Comparison of ENCODE assay signal across 23 mouse cellular contexts in genomic region chr13:12454686-12455390, GRCm38 (mm10). TPM values are rescaled to one million over a fixed set of nuclear protein-coding genes. Genes with fewer than 3 reads are reported as not detected.
DNase-seq lines count a peak whose midpoint lies in the region; ATAC-seq lines count a peak whose summit lies in the region.
"Had no signal": no experiment of that assay in that cellular context is flagged by ENCODE, and none has a peak within 500 bp of the region (broad histone marks: within the 10 kb centered on the region; RNA-seq: fewer than 3 reads in every experiment).

No protein-coding gene starts in this region.

- 0 out of 2 replicates have a peak, but pooled peaks have one; percentile 10 for ATAC-seq in embryonic facial prominence, embryonic 12.5 days (ENCODE audit: insufficient number of reproducible peaks, insufficient read depth, low FRiP score, low TSS enrichment)
- no peak for ATAC-seq in kidney, embryonic 15.5 days (replicated peaks; ENCODE audit: low FRiP score)
- ATAC-seq: activated CD4-positive, CD25-positive, alpha-beta regulatory T cell, adult 4 months; CD4-positive, CD25-positive, alpha-beta regulatory T cell, adult 4 months; forebrain, embryonic 13.5 days; forebrain, embryonic 15.5 days; forebrain, postnatal 0 days; Patski had no signal

- H3K4me3 ChIP-seq in embryonic facial prominence, embryonic 12.5 days = no peak overlapping the region
- H3K4me3 ChIP-seq in embryonic facial prominence, embryonic 10.5 days = no peak overlapping the region
- H3K4me3 ChIP-seq in kidney, embryonic 15.5 days (replicated peaks) = no peak overlapping the region
- H3K4me3 ChIP-seq: forebrain, embryonic 13.5 days; forebrain, embryonic 15.5 days had no signal

- H3K9me3 ChIP-seq in embryonic facial prominence, embryonic 12.5 days = no peaks in the 10 kb centered on the region
- no peaks in the 10 kb centered on the region for H3K9me3 ChIP-seq in embryonic facial prominence, embryonic 10.5 days
- no peaks in the 10 kb centered on the region for H3K9me3 ChIP-seq in kidney, embryonic 15.5 days (replicated peaks)
- H3K9me3 ChIP-seq: forebrain, embryonic 13.5 days; forebrain, embryonic 15.5 days; G1E had no signal

- peaks cover 3% of the 10 kb centered on the region; the same call in 1 of the 2 replicates for H3K36me3 ChIP-seq in embryonic facial prominence, embryonic 12.5 days
- H3K36me3 ChIP-seq in embryonic facial prominence, embryonic 10.5 days (replicated peaks) = no peaks in the 10 kb centered on the region
- H3K36me3 ChIP-seq in kidney, embryonic 15.5 days = peaks cover 38% of the 10 kb centered on the region
- H3K36me3 ChIP-seq: forebrain, embryonic 15.5 days had no signal

- H3K27ac ChIP-seq in embryonic facial prominence, embryonic 12.5 days = no peak overlapping the region
- H3K27ac ChIP-seq in embryonic facial prominence, embryonic 10.5 days (replicated peaks) = no peak overlapping the region
- no peak overlapping the region for H3K27ac ChIP-seq in kidney, embryonic 15.5 days
- H3K27ac ChIP-seq: forebrain, embryonic 13.5 days; forebrain, embryonic 15.5 days had no signal

- no peak overlapping the region for H3K4me2 ChIP-seq in embryonic facial prominence, embryonic 12.5 days (replicated peaks)
- H3K4me2 ChIP-seq in kidney, embryonic 15.5 days = no peak overlapping the region
- H3K4me2 ChIP-seq: forebrain, embryonic 13.5 days; forebrain, embryonic 15.5 days had no signal

- WGBS in embryonic facial prominence, embryonic 12.5 days = 85% methylated on average over 7 of the region's 7 CpGs
- whole genome bisulfite sequencing in embryonic facial prominence, embryonic 10.5 days = 79% methylated on average over 7 of the region's 7 CpGs
- WGBS in kidney, embryonic 15.5 days = 81% methylated on average over 7 of the region's 7 CpGs

- no peaks in the 10 kb centered on the region for H3K27me3 ChIP-seq in embryonic facial prominence, embryonic 12.5 days
- no peaks in the 10 kb centered on the region for H3K27me3 ChIP-seq in embryonic facial prominence, embryonic 10.5 days (replicated peaks; ENCODE audit: low read depth, poor library complexity, severe bottlenecking)
- no peaks in the 10 kb centered on the region for H3K27me3 ChIP-seq in kidney, embryonic 15.5 days
- H3K27me3 ChIP-seq: CH12.LX; forebrain, embryonic 13.5 days; forebrain, embryonic 15.5 days; Patski had no signal

- H3K9ac ChIP-seq in embryonic facial prominence, embryonic 12.5 days = no peak overlapping the region
- no peak overlapping the region for H3K9ac ChIP-seq in kidney, embryonic 15.5 days
- H3K9ac ChIP-seq: forebrain, embryonic 13.5 days; forebrain, embryonic 15.5 days; forebrain, postnatal 0 days had no signal

- DNase-seq in embryonic facial prominence, embryonic 10.5 days (ENCODE audit: low spot score) = no peak
- DNase-seq in kidney, adult 18-20 months = peak; percentile 26
- no peak for DNase-seq in kidney, postnatal 10 days
- peak; percentile 56 for DNase-seq in kidney, adult 9 months
- DNase-seq: adrenal gland, adult 8-10 months; adrenal gland, postnatal 14 days; adrenal gland, postnatal 36 days; B cell, adult 2 months; cerebellum, adult 11-12 months; cerebellum, adult 2 months; cerebellum, adult 9-10 months; cerebellum, postnatal 10 days; cerebellum, postnatal 25 days; forebrain, postnatal 0 days had no signal

- no peaks in the 10 kb centered on the region for H3K4me1 ChIP-seq in embryonic facial prominence, embryonic 12.5 days
- H3K4me1 ChIP-seq in embryonic facial prominence, embryonic 10.5 days = no peaks in the 10 kb centered on the region
- H3K4me1 ChIP-seq in kidney, embryonic 15.5 days = peaks cover under 1% of the 10 kb centered on the region; the same call in 1 of the 2 replicates
- H3K4me1 ChIP-seq: forebrain, embryonic 13.5 days had no signal

RNA-seq across cellular contexts. Expression of gene Lgals8, which starts 9.9 kb away (rescaled TPM):
- polyA plus RNA-seq in embryonic facial prominence, embryonic 12.5 days (2016; fragmentation: Nextera tagmentation; extraction: Ambion mirVana) = 18.0 and 20.5 TPM in 2 replicates
- polyA plus RNA-seq in embryonic facial prominence, embryonic 10.5 days (2016; fragmentation: Nextera tagmentation; extraction: Ambion mirVana) = 7.8 and 9.0 TPM in 2 replicates
- 20.4 and 22.5 TPM in 2 replicates for polyA plus RNA-seq in kidney, embryonic 15.5 days (2015; fragmentation: Nextera tagmentation; extraction: Ambion mirVana)

Comparison
In these comparisons a context has a peak if more than half of its experiments do, and no peak if none do; other contexts are left out.
1. DNase-seq: peak in kidney, adult 18-20 months (single experiment) and kidney, adult 9 months (single experiment); none in embryonic facial prominence, embryonic 10.5 days (single experiment) and kidney, postnatal 10 days (single experiment).